Mouse (Mus musculus) forebrain, embryonic 10.5 days (tissue): ENCODE data around the gene Pgap2. TPM values are rescaled to one million over a fixed set of nuclear protein-coding genes. Genes with fewer than 3 reads are reported as not detected.
"Not testable (repeated sequence)": the region's sequence is repeated elsewhere in the genome, so short reads cannot be mapped to it uniquely, and the experiment has no call there.

Experiments used
- DNase-seq: peaks from one replicate; pipeline ENCODE4 v3.0.0-alpha.2; 2017; ENCODE audit warnings: low spot score; ENCODE audit errors: extremely low spot score
- H3K27ac ChIP-seq: fragments of 300-500 bp; sonication (generic); 2 replicates; pipeline ENCODE4 v1.5.1; 2016; ENCODE audit warnings: mild to moderate bottlenecking
- H3K27me3 ChIP-seq: fragments of 300-500 bp; sonication (generic); 2 replicates; pipeline ENCODE4 v1.6.1; 2016; ENCODE audit warnings: mild to moderate bottlenecking; ENCODE audit not compliant: poor library complexity, severe bottlenecking
- H3K36me3 ChIP-seq: fragments of 300-500 bp; sonication (generic); replicated peaks from 2 replicates; pipeline ENCODE4 v1.6.1; 2016; ENCODE audit warnings: mild to moderate bottlenecking, moderate library complexity
- H3K4me1 ChIP-seq: fragments of 300-500 bp; sonication (generic); 2 replicates; pipeline ENCODE4 v1.6.1; 2016
- H3K4me3 ChIP-seq: fragments of 300-500 bp; sonication (generic); 2 replicates; pipeline ENCODE4 v1.5.1; 2016; ENCODE audit warnings: mild to moderate bottlenecking, moderate library complexity
- H3K9me3 ChIP-seq: fragments of 300-500 bp; sonication (generic); 2 replicates; pipeline ENCODE4 v1.6.1; 2016; ENCODE audit warnings: mild to moderate bottlenecking, moderate library complexity
- WGBS: fragments of 180-500 bp; shearing (Covaris S2); methylation state at CpG from one replicate; pipeline ENCODE4 v1.1.7; 2016; 5-methylcytosine and 5-hydroxymethylcytosine counted together
- polyA plus RNA-seq: library from polyadenylated mRNA; unstranded; fragments of >200 nt; fragmentation: Nextera tagmentation; extraction: Ambion mirVana; gene quantifications from 2 replicates; pipeline ENCODE4 v1.2.1, GENCODE M21; 2016

The Pgap2 gene
- polyA plus RNA-seq, 1 experiment from 2014 or later: 55.0 TPM

DNA sequence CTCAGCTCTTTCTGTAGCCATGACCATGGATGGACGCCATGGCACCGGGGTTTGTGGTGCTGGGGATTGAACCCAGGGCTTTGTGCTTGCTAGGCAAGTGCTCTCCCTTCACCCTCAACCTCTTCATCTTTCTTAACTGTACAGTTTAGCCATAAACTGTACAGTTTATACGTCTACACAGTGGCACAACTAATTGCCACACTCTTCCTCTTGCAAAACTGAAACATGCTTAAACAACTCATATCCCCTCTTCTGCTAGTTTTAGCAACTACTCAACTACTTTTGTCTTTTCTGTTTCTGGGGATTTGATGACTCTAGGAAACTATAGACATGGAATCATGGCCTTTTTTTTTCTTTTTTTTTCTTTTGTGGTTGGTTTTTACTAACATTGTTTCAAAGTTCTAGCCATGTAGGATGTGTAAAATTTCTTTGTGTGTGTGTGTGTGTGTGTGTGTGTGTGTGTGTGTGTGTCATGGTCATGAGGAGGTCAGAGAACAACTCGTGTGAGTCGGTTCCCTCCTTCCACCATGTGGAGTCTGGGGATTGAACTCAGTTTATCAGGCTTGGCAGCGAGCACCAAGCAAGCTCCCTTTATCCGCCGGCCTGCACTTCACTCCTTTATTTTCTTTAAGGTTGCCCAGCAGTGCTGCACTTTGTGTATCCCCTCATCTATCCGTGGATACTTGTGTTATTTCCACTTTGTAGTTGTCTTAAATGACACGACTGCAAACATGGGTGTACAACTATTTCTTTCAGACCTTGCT is 49.9 kb downstream of the Pgap2 start:
- Histone ChIP-seq H3K4me3 (no peak overlapping the region), H3K27ac (no peak overlapping the region), H3K9me3 (no peaks in the 10 kb centered on the region), H3K36me3 (no peaks in the 10 kb centered on the region), H3K27me3 (no peaks in the 10 kb centered on the region), H3K4me1 (no peaks in the 10 kb centered on the region)
- DNase-seq: no peak
- WGBS: 85% methylated on average over 10 of the region's 10 CpGs

DNA sequence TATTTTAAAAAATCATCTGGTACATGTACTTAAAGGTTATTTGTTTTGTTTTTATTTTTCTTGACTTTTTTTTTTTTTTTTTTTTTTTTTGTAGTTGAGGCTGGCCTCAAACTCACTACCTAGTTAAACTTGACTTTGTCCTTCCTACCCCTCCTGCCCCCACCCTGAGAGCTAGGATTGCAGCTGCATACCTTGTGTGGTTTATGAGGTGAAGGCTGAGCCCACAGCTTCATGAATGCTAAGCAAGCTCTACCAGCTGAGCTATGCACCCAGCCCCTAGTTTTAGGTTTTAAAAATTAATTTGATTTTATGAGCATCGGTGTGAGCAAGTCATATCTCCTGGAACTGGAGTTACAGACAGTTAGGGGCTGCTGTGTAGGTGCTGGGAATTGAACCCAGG is 50.5 kb downstream of the Pgap2 start:
- Histone ChIP-seq H3K4me1 (no peaks in the 10 kb centered on the region), H3K4me3 (no peak overlapping the region), H3K27me3 (no peaks in the 10 kb centered on the region), H3K27ac (no peak overlapping the region), H3K9me3 (no peaks in the 10 kb centered on the region), H3K36me3 (no peaks in the 10 kb centered on the region)
- DNase-seq: no peak
- WGBS: 97% methylated on average over 1 of the region's 1 CpGs

DNA sequence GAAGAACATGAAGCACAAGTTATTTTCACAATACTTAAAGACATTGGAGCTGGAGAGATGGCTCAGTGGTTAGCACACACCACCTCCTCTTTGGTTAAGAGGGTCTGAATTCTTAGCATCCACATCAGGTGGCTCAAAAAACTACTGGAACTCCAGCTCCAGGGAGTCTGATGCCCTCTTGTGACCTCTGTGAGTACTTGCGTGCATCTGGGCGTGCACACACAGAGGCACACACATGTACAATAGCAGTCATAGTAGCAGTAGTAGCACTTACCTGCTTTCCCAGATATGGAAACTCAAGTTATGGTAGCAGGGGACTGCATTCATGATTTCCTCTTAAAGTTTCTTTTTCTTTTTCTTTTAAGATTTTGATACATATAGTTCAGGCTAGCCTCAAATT is 53.0 kb downstream of the Pgap2 start:
- Histone ChIP-seq H3K4me1 (peaks cover 6% of the 10 kb centered on the region), H3K36me3 (no peaks in the 10 kb centered on the region), H3K9me3 (no peaks in the 10 kb centered on the region), H3K4me3 (no peak overlapping the region), H3K27ac (no peak overlapping the region), H3K27me3 (peaks cover 2% of the 10 kb centered on the region)
- 85% methylated on average over 2 of the region's 2 CpGs for WGBS
- no peak for DNase-seq

DNA sequence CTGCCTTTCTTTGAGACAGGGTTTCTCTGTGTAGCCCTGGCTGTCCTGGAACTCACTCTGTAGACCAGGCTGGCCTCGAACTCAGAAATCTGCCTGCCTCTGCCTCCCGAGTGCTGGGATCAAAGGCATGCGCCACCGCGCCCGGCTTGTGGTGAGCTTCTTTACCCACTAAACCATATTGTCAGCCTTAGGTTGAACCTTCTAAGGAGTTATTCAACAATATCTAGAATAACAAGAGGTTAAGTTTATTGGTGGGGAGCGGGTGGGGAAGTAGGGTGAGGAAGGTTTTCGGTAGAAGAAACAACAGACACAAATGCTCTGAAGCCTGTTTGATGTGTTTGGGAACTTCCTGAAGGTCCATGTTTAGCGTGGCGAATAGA is 56.0 kb downstream of the Pgap2 start:
- 90% methylated on average over 10 of the region's 10 CpGs for WGBS
- not testable (repeated sequence) for H3K36me3 ChIP-seq, H3K9me3 ChIP-seq, H3K27ac ChIP-seq, DNase-seq, H3K4me3 ChIP-seq
- H3K4me1 ChIP-seq: peaks cover 17% of the 10 kb centered on the region
- peaks cover 26% of the 10 kb centered on the region for H3K27me3 ChIP-seq

DNA sequence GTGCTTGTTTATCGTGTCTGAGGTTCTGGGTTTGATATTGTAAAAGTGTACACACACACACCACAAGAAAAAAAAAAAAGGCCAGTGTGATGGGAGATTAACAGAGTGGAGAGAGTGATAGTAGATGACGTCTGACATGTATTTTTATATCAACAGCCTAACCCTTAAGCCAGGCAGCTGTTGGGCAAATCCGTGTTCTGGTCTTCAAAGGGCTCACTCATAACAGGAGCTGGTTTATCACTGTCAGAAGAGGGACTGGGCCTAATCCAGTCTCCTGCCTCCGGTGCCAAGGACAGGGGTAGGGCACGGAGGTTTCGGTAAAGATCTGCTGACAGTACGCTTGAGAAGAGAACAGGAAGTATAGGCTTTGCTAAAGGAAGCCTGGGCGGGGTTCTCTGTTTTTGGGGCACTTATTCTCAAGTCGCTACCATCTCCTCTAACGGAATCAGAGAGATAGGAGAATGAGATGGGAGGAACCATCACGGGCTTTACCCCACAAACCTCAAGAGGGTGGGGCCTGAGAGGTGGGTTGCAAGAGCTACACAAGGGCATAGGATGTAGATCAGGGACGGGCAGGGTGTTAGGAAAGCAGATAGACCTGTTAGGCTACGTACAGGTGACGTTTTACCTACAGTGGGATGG is 56.5 kb downstream of the Pgap2 start:
- peak overlapping the region; percentile 90; the same call in 1 of the 2 replicates for H3K4me3 ChIP-seq
- WGBS: 53% methylated on average over 14 of the region's 14 CpGs
- DNase-seq: no peak
- H3K36me3 ChIP-seq: no peaks in the 10 kb centered on the region
- H3K27ac ChIP-seq: no peak overlapping the region
- no peaks in the 10 kb centered on the region for H3K9me3 ChIP-seq
- H3K27me3 ChIP-seq: peaks cover 26% of the 10 kb centered on the region
- peaks cover 17% of the 10 kb centered on the region for H3K4me1 ChIP-seq

DNA sequence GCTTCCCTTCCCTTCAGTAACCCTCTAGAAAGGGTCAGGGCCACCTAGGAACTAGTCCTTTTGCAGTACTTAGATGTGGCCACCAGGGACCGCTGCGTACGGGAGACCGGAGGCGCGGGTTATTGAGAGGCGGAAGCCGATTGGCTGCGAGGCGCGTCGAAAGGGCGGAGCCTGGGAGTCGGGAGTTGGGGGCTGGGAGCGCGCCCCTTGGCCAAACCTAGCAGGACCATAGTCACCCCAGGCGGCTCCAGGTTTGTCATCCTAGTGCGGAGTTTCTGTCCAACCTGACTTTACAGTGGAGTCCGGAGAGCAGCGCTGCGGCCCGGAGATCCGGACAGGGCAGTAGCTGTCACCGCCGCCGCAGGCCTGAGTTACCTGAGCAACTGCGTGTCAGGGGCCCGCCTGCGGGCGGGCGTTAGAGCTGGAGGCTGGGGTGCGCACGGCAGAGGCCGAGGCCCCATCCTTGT is 57.1 kb downstream of the Pgap2 start:
- H3K9me3 ChIP-seq: no peaks in the 10 kb centered on the region
- peak; percentile 93 for DNase-seq
- peak overlapping the region; percentile 85 for H3K27ac ChIP-seq

DNA sequence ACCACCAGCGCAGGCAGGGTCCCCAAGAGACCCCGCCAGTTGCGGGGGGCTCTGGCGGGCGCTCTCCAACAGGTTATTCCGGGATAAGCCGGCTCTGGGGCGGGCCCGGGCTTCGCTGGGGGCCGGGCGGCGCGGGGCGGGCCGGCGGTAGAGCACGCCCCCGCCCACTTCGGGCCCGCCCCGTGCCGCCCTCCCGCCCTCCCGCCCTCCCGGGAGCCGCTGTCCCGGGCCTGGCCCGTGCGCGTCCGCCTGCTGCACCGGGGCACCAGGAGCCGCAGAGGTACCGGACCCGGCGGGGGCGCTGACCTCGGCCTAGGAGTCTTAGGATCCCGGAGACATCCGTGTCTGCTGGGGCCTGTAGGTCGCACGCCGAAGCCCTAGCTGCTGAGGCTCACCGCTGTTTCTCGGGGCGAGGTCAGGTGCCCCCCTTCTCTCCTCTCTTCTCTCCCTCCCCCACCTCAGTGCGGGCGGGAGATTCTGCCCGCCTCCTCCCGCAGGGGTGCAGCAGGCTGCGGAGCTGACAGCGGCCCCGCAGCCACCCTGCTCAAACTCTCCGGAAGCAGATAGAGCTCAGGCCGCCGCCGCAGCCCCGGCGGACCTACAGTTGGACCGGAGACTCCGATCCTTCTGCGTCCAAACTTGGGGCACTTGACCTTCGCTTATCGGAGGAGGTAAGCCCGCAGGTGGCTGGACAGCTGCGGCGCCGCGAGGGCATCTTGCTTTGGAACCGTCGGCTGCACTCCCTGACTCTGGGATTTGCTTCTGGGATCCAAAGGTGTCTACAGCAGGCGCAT is 57.8 kb downstream of the Pgap2 start, which contains the start of gene Stim1:
Stim1 (plus strand) TSS at position 206 of the 794 bp plus-strand sequence.
- Histone ChIP-seq H3K27me3 (peaks cover 26% of the 10 kb centered on the region), H3K9me3 (no peaks in the 10 kb centered on the region), H3K36me3 (no peaks in the 10 kb centered on the region), H3K4me3 (peak within 1 kb of the TSS; percentile 90), H3K4me1 (peaks cover 17% of the 10 kb centered on the region), H3K27ac (peak within 1 kb of the TSS; percentile 85)
- WGBS: under 1% methylated on average over 62 of the region's 73 CpGs
- peak; percentile 60 for DNase-seq

More for the DNA sequence above, 57.1 kb downstream of the Pgap2 start:
- peaks cover 26% of the 10 kb centered on the region for H3K27me3 ChIP-seq
- peak overlapping the region; percentile 90 for H3K4me3 ChIP-seq
- peaks cover 17% of the 10 kb centered on the region for H3K4me1 ChIP-seq
- H3K36me3 ChIP-seq: no peaks in the 10 kb centered on the region
- under 1% methylated on average over 34 of the region's 34 CpGs for WGBS

DNA sequence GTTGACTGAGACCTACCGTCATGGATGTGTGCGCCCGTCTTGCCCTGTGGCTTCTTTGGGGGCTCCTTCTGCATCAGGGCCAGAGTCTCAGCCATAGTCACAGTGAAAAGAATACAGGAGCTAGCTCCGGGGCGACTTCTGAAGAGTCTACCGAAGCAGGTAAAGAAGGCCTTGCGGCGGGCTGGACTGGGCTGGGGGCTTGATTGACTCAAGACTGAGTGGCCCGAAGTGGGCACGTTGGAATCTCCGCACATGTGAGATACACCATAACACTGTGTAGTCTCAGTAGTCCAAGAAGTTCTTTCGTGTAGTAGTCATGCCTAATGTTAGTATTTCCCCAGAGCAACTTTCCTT is 58.4 kb downstream of the Pgap2 start:
- 5% methylated on average over 12 of the region's 12 CpGs for WGBS
- no peak for DNase-seq
- peak overlapping the region; percentile 85 for H3K27ac ChIP-seq

DNA sequence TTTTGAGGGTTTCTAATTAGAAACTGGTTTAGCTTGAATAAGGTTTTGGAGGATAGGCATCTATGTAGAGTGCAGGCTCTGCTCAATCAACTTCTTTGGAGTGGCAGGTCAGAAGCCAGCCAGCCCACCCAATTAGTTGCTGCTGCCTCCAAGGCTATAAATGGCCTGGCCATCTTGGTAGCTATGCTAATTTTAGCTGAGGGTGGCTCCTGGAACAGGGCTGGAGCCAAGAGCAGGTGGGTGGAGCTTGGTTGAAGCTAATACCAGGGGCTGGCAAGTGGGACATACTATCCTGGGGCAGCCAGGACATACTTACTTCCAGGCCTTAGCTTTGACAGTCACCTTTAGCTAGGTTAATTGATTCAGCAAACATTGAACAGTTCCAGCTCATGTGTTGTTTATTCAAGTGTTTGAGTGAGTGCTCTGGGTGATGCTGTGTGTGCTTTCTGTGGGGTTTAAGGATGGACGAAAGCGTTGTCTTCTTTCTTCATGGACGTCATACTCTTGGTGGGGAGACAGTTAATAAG is 62.5 kb downstream of the Pgap2 start:
- DNase-seq: no peak
- no peaks in the 10 kb centered on the region for H3K36me3 ChIP-seq
- H3K9me3 ChIP-seq: no peaks in the 10 kb centered on the region
- H3K4me3 ChIP-seq: no peak overlapping the region
- 93% methylated on average over 3 of the region's 3 CpGs for WGBS
- peaks cover 13% of the 10 kb centered on the region for H3K4me1 ChIP-seq
- no peak overlapping the region for H3K27ac ChIP-seq
- H3K27me3 ChIP-seq: peaks cover 26% of the 10 kb centered on the region

More for the DNA sequence above, 58.4 kb downstream of the Pgap2 start:
- no peaks in the 10 kb centered on the region for H3K9me3 ChIP-seq
- no peaks in the 10 kb centered on the region for H3K36me3 ChIP-seq
- H3K4me3 ChIP-seq: peak overlapping the region; percentile 90
- peaks cover 17% of the 10 kb centered on the region for H3K4me1 ChIP-seq
- H3K27me3 ChIP-seq: peaks cover 26% of the 10 kb centered on the region

DNA sequence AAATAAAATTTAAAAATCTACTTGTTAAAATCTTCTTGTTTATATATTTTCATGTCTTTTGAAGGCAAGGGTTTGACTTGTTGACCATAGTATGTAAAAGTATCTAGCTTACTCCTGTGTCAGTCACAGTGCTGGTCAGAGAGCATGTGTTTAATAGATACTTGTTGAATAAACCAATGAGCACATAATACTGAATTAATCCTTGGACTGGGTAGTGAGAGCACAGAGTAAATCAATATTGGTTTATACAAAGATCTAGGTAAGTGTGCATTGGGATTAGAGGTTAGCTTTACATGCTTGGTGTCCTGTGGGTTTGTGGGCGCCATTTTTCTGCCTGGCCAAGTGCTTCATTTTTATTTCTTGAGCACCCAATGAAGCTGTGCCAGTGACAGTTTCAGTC is 71.4 kb downstream of the Pgap2 start:
- no peaks in the 10 kb centered on the region for H3K36me3 ChIP-seq
- no peaks in the 10 kb centered on the region for H3K4me1 ChIP-seq
- H3K9me3 ChIP-seq: no peaks in the 10 kb centered on the region
- no peak overlapping the region for H3K4me3 ChIP-seq
- no peaks in the 10 kb centered on the region for H3K27me3 ChIP-seq
- 86% methylated on average over 1 of the region's 1 CpGs for WGBS
- DNase-seq: no peak
- H3K27ac ChIP-seq: no peak overlapping the region

DNA sequence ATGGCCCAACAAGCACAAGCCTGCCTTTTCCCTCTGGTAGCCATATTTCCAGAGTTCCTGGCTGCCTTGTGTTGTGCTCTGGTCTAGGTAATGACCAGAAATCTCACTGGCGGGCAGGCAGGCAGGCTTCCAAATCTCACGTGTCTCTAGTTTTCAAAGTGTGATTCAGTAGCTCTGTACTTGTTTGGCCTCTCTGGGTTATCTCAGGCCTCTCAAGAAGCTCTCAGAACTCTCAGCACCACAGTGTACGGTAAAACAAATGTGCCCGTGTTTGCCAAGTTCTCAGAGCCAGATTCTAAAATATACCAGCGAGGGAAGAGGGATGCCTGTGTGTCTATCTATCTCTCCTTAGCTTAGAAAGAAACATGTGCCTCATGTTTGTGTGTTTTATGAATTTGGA is 72.3 kb downstream of the Pgap2 start:
- H3K36me3 ChIP-seq: no peaks in the 10 kb centered on the region
- no peaks in the 10 kb centered on the region for H3K27me3 ChIP-seq
- H3K4me3 ChIP-seq: no peak overlapping the region
- no peaks in the 10 kb centered on the region for H3K4me1 ChIP-seq
- H3K27ac ChIP-seq: no peak overlapping the region
- 87% methylated on average over 5 of the region's 5 CpGs for WGBS
- DNase-seq: no peak
- no peaks in the 10 kb centered on the region for H3K9me3 ChIP-seq
